Mouse (Mus musculus) erythroblast, embryonic 14.5 days (primary cell): Measurements from ENCODE around the gene Ccsap.

ENCODE experiments used
- GATA1 ChIP-seq: IDR thresholded peaks from 2 replicates; pipeline ENCODE4 v1.6.1; 2012; ENCODE audit warnings: low read length, inconsistent platforms, mixed read lengths
- TAL1 ChIP-seq: IDR thresholded peaks from 3 replicates; pipeline ENCODE4 v1.6.1; 2012; ENCODE audit warnings: low read length, inconsistent platforms, mixed read lengths

GRCm38 (mm10) chr8:123812227-123812626 is 47.8 kb downstream of the Ccsap start:
- no peak for TF ChIP-seq TAL1
- no peak for TF ChIP-seq GATA1
